Mouse (Mus musculus): Measurements from ENCODE around the gene Larp7. TPM values are rescaled to one million over a fixed set of nuclear protein-coding genes. Genes with fewer than 3 reads are reported as not detected.
A peak's percentile ranks its signal among the peaks of the same experiment; 100 is the strongest.

The Larp7 gene
- polyA plus RNA-seq, 1 experiment from 2014 or later = 66.0 TPM

DNA sequence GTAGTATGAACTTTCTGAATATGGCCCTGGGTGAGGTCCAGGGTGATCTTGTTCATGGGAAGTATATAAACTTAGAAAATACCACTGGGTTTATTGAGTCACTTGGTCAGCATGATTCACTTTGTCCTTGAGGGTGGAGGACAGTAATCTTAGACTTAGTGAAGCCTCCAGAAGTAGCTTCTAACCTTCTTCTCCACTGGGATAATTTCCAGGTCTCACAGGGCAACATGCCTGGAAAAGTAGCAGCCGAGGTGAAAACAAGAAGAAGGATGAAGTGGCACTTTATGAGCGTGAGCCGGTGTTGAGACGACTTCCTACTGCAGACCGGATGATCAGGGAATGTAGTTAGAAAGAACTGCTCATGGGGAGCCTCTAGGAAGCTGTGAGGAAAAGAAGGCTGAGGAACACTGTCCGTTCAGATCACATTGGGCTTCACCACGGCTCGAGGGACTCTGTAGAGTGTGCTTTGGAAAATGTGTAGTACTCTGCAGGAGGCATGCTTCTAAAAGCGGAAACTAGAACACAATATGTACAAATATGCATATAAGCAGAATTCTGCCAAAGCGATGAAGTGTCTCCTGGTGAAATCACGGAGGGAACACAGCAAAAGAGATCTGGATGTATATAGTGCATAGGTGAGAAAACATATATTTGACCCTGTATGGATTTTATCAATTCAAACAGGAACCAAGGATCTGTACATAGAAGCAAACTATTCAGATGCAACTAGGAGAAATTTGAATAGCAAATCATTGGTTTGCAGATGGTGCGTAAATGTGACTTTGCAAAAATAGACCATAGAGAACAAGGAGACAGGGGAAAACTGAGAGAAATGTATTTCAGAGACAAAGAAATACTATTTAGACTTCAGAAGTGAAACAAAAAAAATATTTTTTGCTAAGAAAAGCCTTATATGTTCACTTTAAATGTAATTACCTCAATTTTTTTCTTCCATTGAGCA is 41.1 kb downstream of the Larp7 start:
- Histone ChIP-seq H3K4me3 (no peak overlapping the region), H3K36me3 (no peaks in the 10 kb centered on the region), H3K4me1 (no peaks in the 10 kb centered on the region), H3K9me3 (no peaks in the 10 kb centered on the region), H3K27ac (no peak overlapping the region), H3K9ac (no peak overlapping the region), H3K4me2 (replicated peaks) (no peak overlapping the region), H3K27me3 (no peaks in the 10 kb centered on the region)
- WGBS = 84% methylated on average over 12 of the region's 12 CpGs
- ATAC-seq (ENCODE audit: insufficient number of reproducible peaks, insufficient read depth, low FRiP score, low TSS enrichment) = no peak

DNA sequence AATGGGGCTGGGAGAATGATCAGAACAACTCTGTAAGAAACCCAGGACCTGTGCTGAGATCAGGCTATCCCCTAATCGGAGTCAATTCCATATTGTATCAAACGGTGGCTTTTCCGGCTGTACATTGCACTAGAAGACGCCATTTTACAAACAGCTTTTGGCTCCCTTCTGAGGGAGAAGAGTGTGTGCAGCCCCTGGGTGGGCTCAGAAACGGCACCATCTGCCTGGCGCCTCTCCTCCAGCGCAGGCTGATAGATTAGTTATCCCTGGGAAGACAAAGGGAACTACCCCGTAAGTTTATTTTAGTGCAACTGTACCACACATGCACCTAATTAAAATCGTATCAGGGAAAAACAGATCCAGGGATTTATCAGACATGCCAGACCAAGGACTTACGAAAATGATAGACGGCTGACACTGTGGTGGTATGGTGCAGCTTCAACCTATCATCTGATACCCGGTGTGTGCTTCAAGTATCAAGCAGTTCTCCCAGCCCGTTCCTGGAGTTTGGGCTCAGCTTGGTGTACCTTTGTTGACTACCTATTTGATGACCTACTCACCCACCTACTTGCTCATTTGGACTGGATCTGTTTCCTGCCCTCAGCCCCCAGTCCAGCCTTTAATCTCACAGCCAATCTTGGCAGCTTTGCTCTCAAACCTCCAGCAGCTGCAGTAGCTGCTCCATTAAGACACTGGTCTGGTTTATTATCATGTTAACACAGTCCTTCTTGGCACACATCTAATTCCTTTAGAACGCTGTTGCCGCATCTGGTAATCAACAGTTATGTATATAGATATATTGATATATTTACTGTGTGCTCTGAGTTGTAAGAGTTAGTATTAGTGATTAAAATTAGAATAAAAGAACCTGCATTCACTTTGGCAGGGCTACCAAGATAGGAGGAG is 45.0 kb downstream of the Larp7 start:
- H3K4me2 ChIP-seq (replicated peaks) = no peak overlapping the region
- no peak overlapping the region for H3K27ac ChIP-seq
- no peaks in the 10 kb centered on the region for H3K27me3 ChIP-seq
- H3K4me1 ChIP-seq = no peaks in the 10 kb centered on the region
- no peaks in the 10 kb centered on the region for H3K9me3 ChIP-seq
- no peak for ATAC-seq (ENCODE audit: insufficient number of reproducible peaks, insufficient read depth, low FRiP score, low TSS enrichment)
- H3K4me3 ChIP-seq = no peak overlapping the region
- no peaks in the 10 kb centered on the region for H3K36me3 ChIP-seq
- H3K9ac ChIP-seq = no peak overlapping the region
- 75% methylated on average over 15 of the region's 15 CpGs for WGBS

GRCm38 (mm10) chr3:127498742-127499400 is 54.3 kb downstream of the Larp7 start, which contains the start of gene Ank2:
Ank2 (minus strand) TSS chr3:127499350.
- H3K36me3 ChIP-seq = no peaks in the 10 kb centered on the region
- H3K4me1 ChIP-seq = peaks cover 11% of the 10 kb centered on the region; the same call in 1 of the 2 replicates
- H3K9ac ChIP-seq = peak within 1 kb of the TSS; percentile 64
- WGBS = 1% methylated on average over 62 of the region's 62 CpGs
- peaks cover 27% of the 10 kb centered on the region for H3K27me3 ChIP-seq
- H3K4me3 ChIP-seq = peak within 1 kb of the TSS; percentile 62
- 0 out of 2 replicates have a peak, but pooled peaks have one; percentile 58 for ATAC-seq (ENCODE audit: insufficient number of reproducible peaks, insufficient read depth, low FRiP score, low TSS enrichment)
- H3K9me3 ChIP-seq = no peaks in the 10 kb centered on the region
- H3K27ac ChIP-seq = no peak within 1 kb of the TSS
- H3K4me2 ChIP-seq (replicated peaks) = peak within 1 kb of the TSS; percentile 100

DNA sequence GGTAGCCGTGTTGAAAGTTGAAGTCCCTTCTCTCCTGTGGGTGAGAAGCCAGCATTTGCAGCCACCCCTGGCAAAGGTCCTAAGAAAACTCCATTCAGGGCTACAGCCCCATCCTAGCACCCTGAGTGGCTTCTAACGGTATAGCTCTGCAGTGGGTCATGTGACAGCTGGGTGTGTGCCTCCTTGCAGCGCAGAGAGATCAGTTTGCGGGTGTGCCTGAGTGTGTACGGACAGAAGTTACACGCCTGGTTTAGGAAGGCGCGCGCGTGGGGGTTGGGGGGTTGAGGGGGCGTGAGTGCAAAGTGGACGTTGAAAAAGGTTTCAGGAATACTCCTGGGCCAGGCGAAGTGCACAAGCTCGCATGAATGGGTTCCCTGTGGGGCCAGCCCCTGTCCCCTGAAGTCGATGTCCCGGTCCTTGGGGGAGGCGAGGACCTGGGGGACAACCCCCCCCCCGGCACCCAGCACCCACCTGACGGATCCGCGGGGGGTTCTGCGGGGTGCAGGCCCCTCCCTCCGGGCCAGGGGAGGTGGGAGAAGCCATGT is 54.9 kb downstream of the Larp7 start:
- Histone ChIP-seq H3K36me3 (no peaks in the 10 kb centered on the region), H3K9ac (peak overlapping the region; percentile 64), H3K4me1 (peaks cover 11% of the 10 kb centered on the region; the same call in 1 of the 2 replicates), H3K27me3 (peaks cover 27% of the 10 kb centered on the region), H3K9me3 (no peaks in the 10 kb centered on the region), H3K4me2 (replicated peaks) (peak overlapping the region; percentile 100), H3K4me3 (peak overlapping the region; percentile 62), H3K27ac (no peak overlapping the region)
- 2% methylated on average over 23 of the region's 23 CpGs for WGBS
- peak; percentile 83 for ATAC-seq (ENCODE audit: insufficient number of reproducible peaks, insufficient read depth, low FRiP score, low TSS enrichment)

- Histone ChIP-seq H3K4me1 (no peaks in the 10 kb centered on the region), H3K9ac (no peak overlapping the region), H3K27ac (no peak overlapping the region), H3K27me3 (peaks cover 3% of the 10 kb centered on the region), H3K4me2 (replicated peaks) (no peak overlapping the region), H3K9me3 (no peaks in the 10 kb centered on the region), H3K4me3 (no peak overlapping the region), H3K36me3 (no peaks in the 10 kb centered on the region)
- 83% methylated on average over 3 of the region's 3 CpGs for WGBS
- no peak for ATAC-seq (ENCODE audit: insufficient number of reproducible peaks, insufficient read depth, low FRiP score, low TSS enrichment)
Observed at GRCm38 (mm10) chr3:127492663-127493062, 60.5 kb downstream of the Larp7 start.

- WGBS = 87% methylated on average over 7 of the region's 7 CpGs
- Histone ChIP-seq H3K4me2 (replicated peaks) (no peak overlapping the region), H3K4me3 (no peak overlapping the region), H3K27me3 (no peaks in the 10 kb centered on the region), H3K27ac (no peak overlapping the region), H3K9me3 (no peaks in the 10 kb centered on the region), H3K36me3 (no peaks in the 10 kb centered on the region), H3K4me1 (no peaks in the 10 kb centered on the region), H3K9ac (no peak overlapping the region)
- no peak for ATAC-seq (ENCODE audit: insufficient number of reproducible peaks, insufficient read depth, low FRiP score, low TSS enrichment)
Observed at GRCm38 (mm10) chr3:127487302-127487701, 65.8 kb downstream of the Larp7 start.

MicroRNA genes within 50 kb of the gene (microRNA counts, 519-probe panel; counts per million panel counts)
- microRNA mmu-miR-302a = 460 counts per million, percentile 65 among the panel's probes with 10 or more counts
- 460 counts per million, percentile 65 among the panel's probes with 10 or more counts for microRNA mmu-miR-302b
- 460 counts per million, percentile 65 among the panel's probes with 10 or more counts for microRNA mmu-miR-302c
- microRNA mmu-miR-302d = 2,804 counts per million, percentile 70 among the panel's probes with 10 or more counts
- 1,609 counts per million, percentile 66 among the panel's probes with 10 or more counts for microRNA mmu-miR-367

Small RNA genes within 50 kb of the gene (microRNA-seq; reads per million reads assigned to microRNA genes)
- gene Mir302a = 572 reads per million, percentile 71 among the genes with 10 or more reads in this experiment
- gene Mir302b = 405 reads per million, percentile 67 among the genes with 10 or more reads in this experiment
- 67.3 reads per million, percentile 46 among the genes with 10 or more reads in this experiment for gene Mir302c
- 500 reads per million, percentile 69 among the genes with 10 or more reads in this experiment for gene Mir302d
- 0.73 reads per million for gene Mir367

Other genes starting within 250 kb of the Larp7 start
- gene Ank2, start 54.0 kb downstream of the Larp7 start, polyA plus RNA-seq (2016; fragmentation: Nextera tagmentation; extraction: Ambion mirVana) = 44.0 and 47.1 TPM in 2 replicates
- 13.8 and 16.1 TPM in 2 replicates for gene Zgrf1, start 140 bp upstream of the Larp7 start, polyA plus RNA-seq (2016; fragmentation: Nextera tagmentation; extraction: Ambion mirVana)
- 3.9 and 5.2 TPM in 2 replicates for gene Neurog2, start 79.8 kb upstream of the Larp7 start, polyA plus RNA-seq (2016; fragmentation: Nextera tagmentation; extraction: Ambion mirVana)
- gene Alpk1, start 227.2 kb upstream of the Larp7 start, polyA plus RNA-seq (2016; fragmentation: Nextera tagmentation; extraction: Ambion mirVana) = 1.6 and 2.7 TPM in 2 replicates
- gene Tifa, start 236.5 kb upstream of the Larp7 start, polyA plus RNA-seq (2016; fragmentation: Nextera tagmentation; extraction: Ambion mirVana) = 3.6 and 3.9 TPM in 2 replicates

Data from embryonic facial prominence, embryonic 12.5 days (tissue).